Mouse (Mus musculus) gastrocnemius, postnatal 10 days (tissue): ENCODE results near the gene Hes2. TPM values are rescaled to one million over a fixed set of nuclear protein-coding genes. Genes with fewer than 3 reads are reported as not detected.

Experiments
- total RNA-seq, 2 experiments: library from RNA; stranded (reverse); gene quantifications; 2 replicates each; pipeline ENCODE4 v1.2.3; 2021

Gene Hes2
- total RNA-seq, 2 experiments from 2014 or later, result not detected

Other genes with a start within 250 kb of the Hes2 start
- 10 to 100 TPM; 72.1 to 72.3 TPM for gene Dnajc11, start 225.2 kb upstream of the Hes2 start, total RNA-seq
- gene Thap3, start 169.9 kb upstream of the Hes2 start, total RNA-seq, result 10 to 100 TPM; 34.1 to 34.4 TPM
- 1 to 10 TPM; 6.5 to 9.5 TPM for gene Phf13, start 162.6 kb upstream of the Hes2 start, total RNA-seq
- gene Klhl21, start 150.1 kb upstream of the Hes2 start, total RNA-seq, result 10 to 100 TPM; 28.9 to 29.3 TPM
- gene Zbtb48, start 131.2 kb upstream of the Hes2 start, total RNA-seq, result 1 to 10 TPM; 3.2 to 4.7 TPM
- gene Tas1r1, start 120.3 kb upstream of the Hes2 start, total RNA-seq, result 1 to 10 TPM; 1.1 to 1.3 TPM
- gene Nol9, start 119.5 kb upstream of the Hes2 start, total RNA-seq, result 10 to 100 TPM in 1 of 2 experiments, 1 to 10 TPM in 1; 8.7 to 12.9 TPM
- 10 to 100 TPM; 14.7 to 22.0 TPM for gene Plekhg5, start 86.4 kb upstream of the Hes2 start, total RNA-seq
- gene Tnfrsf25, start 42.9 kb upstream of the Hes2 start, total RNA-seq, result 1 to 10 TPM in 1 of 2 experiments, under 1 TPM in 1; 0.82 to 2.9 TPM
- 1 to 10 TPM; 1.1 to 1.2 TPM for gene Espn, start 6.5 kb upstream of the Hes2 start, total RNA-seq
- gene Acot7, start 19.3 kb downstream of the Hes2 start, total RNA-seq, result 10 to 100 TPM; 11.9 to 14.1 TPM
- 10 to 100 TPM; 25.1 to 32.2 TPM for gene Gpr153, start 115.4 kb downstream of the Hes2 start, total RNA-seq
- not detected for gene Hes3, start 132.8 kb downstream of the Hes2 start, total RNA-seq
- gene Icmt, start 138.4 kb downstream of the Hes2 start, total RNA-seq, result 10 to 100 TPM; 17.3 to 19.1 TPM
- under 1 TPM in 1 of 2 experiments, not detected in 1; 0.40 TPM for gene Rnf207, start 160.1 kb downstream of the Hes2 start, total RNA-seq
- gene Rpl22, start 166.9 kb downstream of the Hes2 start, total RNA-seq, result 100 to 1,000 TPM; 305 to 332 TPM
- gene Chd5, start 179.8 kb downstream of the Hes2 start, total RNA-seq, result under 1 TPM; 0.36 to 0.56 TPM